9 mouse cellular contexts compared by ENCODE assay signal in the genomic region with DNA sequence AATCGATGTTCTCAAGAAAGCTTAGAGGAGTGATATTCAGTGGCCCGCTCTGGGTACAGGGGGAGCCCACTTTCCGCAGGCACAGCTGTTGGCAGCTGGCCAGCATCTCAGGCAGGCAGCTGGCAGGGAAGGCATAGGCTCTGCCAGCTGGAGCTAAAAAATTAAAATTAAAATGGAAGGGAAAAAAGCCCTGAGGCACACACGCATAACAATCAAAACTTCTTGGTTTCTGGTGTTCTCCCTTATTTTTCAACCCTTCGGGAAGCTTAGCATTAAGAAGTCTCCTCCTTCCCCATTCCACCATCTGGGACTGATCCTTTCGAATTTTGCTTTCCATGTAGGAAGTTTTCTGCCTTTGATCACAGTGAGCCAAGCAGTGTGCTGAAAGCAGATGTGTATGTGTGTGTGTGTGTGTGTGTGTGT.
DNase-seq lines count a peak whose midpoint lies in the region; ATAC-seq and TF ChIP-seq lines count a peak whose summit lies in the region.
"Had no signal": no experiment of that assay in that cellular context is flagged by ENCODE, and none has a peak within 500 bp of the region (broad histone marks: within the 10 kb centered on the region; RNA-seq: fewer than 3 reads in every experiment).

No protein-coding gene starts in this region.

- no peaks in the 10 kb centered on the region for H3K9me3 ChIP-seq in kidney, embryonic 16.5 days (ENCODE audit: low read length)
- H3K9me3 ChIP-seq in forebrain, postnatal 0 days (ENCODE audit: low read length): no peaks in the 10 kb centered on the region
- H3K9me3 ChIP-seq: embryonic facial prominence, embryonic 15.5 days; neural tube, embryonic 12.5 days had no signal

- DNase-seq in kidney, postnatal 4 days: peak; percentile 1 to 2
- DNase-seq in forebrain, postnatal 0 days: peak; percentile 59
- peak; percentile 15 for DNase-seq in layer of hippocampus, adult 9-11 months
- DNase-seq in retina, postnatal 7 days (ENCODE audit: low read depth, low spot score): peak; percentile 13
- DNase-seq in urinary bladder, adult 2 months (ENCODE audit: low spot score): no peak

- no peak overlapping the region for H3K4me2 ChIP-seq in kidney, embryonic 16.5 days (replicated peaks; ENCODE audit: low read depth, low read length)
- H3K4me2 ChIP-seq in forebrain, postnatal 0 days (ENCODE audit: low read depth): no peak overlapping the region
- H3K4me2 ChIP-seq: embryonic facial prominence, embryonic 15.5 days; neural tube, embryonic 12.5 days had no signal

- H3K36me3 ChIP-seq in kidney, embryonic 16.5 days (ENCODE audit: insufficient read depth, low read length): no peaks in the 10 kb centered on the region
- H3K36me3 ChIP-seq in forebrain, postnatal 0 days (ENCODE audit: insufficient read depth): no peaks in the 10 kb centered on the region
- H3K36me3 ChIP-seq: embryonic facial prominence, embryonic 15.5 days; neural tube, embryonic 12.5 days had no signal

- 74% methylated on average over 6 of the region's 6 CpGs for WGBS in kidney, embryonic 16.5 days
- 24% methylated on average over 6 of the region's 6 CpGs for WGBS in forebrain, postnatal 0 days

- no peak overlapping the region for H3K9ac ChIP-seq in kidney, embryonic 16.5 days (replicated peaks; ENCODE audit: low read length)
- H3K9ac ChIP-seq in forebrain, postnatal 0 days: no peak overlapping the region
- H3K9ac ChIP-seq: embryonic facial prominence, embryonic 15.5 days; neural tube, embryonic 12.5 days had no signal

- H3K27me3 ChIP-seq in kidney, embryonic 16.5 days (ENCODE audit: insufficient read depth, low read length): no peaks in the 10 kb centered on the region
- H3K27me3 ChIP-seq in forebrain, postnatal 0 days (ENCODE audit: insufficient read depth, low read length): no peaks in the 10 kb centered on the region
- H3K27me3 ChIP-seq: embryonic facial prominence, embryonic 15.5 days; neural tube, embryonic 12.5 days had no signal

- H3K4me1 ChIP-seq in kidney, embryonic 16.5 days (ENCODE audit: insufficient read depth, low read length): no peaks in the 10 kb centered on the region
- no peaks in the 10 kb centered on the region for H3K4me1 ChIP-seq in forebrain, postnatal 0 days (ENCODE audit: insufficient read depth)
- H3K4me1 ChIP-seq: embryonic facial prominence, embryonic 15.5 days; neural tube, embryonic 12.5 days had no signal

- H3K27ac ChIP-seq in kidney, embryonic 16.5 days (ENCODE audit: low read length): no peak overlapping the region
- no peak overlapping the region for H3K27ac ChIP-seq in forebrain, postnatal 0 days (ENCODE audit: low read depth, low read length)
- H3K27ac ChIP-seq: embryonic facial prominence, embryonic 15.5 days; neural tube, embryonic 12.5 days had no signal

- no peak for TF ChIP-seq CTCF in forebrain, postnatal 0 days (IDR thresholded peaks at IDR 0.05; ENCODE audit: low read depth)

- H3K4me3 ChIP-seq in kidney, embryonic 16.5 days (ENCODE audit: low read length): no peak overlapping the region
- H3K4me3 ChIP-seq in forebrain, postnatal 0 days (ENCODE audit: low read depth, low read length): no peak overlapping the region
- H3K4me3 ChIP-seq: embryonic facial prominence, embryonic 15.5 days; neural tube, embryonic 12.5 days had no signal

- no peak for ATAC-seq in kidney, embryonic 16.5 days (ENCODE audit: low FRiP score, low TSS enrichment)
- ATAC-seq in forebrain, postnatal 0 days: peak; percentile 71
- ATAC-seq in erythroblast, adult 5-6 weeks (replicated peaks; ENCODE audit: low FRiP score, poor library complexity, severe bottlenecking): no peak
